Mouse (Mus musculus) ES-E14 (cell line): ENCODE results near the gene Dlgap1.

ENCODE experiments used
- MAFK ChIP-seq: IDR thresholded peaks from 2 replicates; pipeline ENCODE4 v1.6.1; 2014; ENCODE audit warnings: mild to moderate bottlenecking, low read depth, low read length, inconsistent platforms; ENCODE audit not compliant: insufficient read depth
- ZC3H11A ChIP-seq: IDR thresholded peaks from 2 replicates; pipeline ENCODE4 v1.6.1; 2012; ENCODE audit warnings: low read depth, mild to moderate bottlenecking, inconsistent platforms, low read length, borderline replicate concordance

DNA sequence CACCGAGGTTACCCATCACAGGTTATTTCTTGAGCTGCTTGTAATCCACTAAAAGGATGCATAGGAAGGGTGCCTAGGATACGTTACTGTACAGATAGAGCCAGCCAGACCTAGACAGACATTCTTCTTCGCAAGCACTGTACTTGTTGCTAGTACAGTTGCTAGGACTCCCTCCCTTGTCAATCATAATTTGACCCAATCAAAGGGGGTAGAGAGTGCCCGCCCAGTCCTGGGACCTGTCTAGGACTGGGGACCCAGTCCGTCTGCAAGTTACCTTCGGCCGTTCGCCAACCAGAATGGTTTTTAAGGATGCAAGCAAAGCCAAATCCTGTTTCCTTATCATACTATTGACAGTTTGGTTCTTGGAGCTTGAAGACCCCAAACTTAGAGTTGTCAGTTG, 895.2 kb downstream of the Dlgap1 start:
- TF ChIP-seq MAFK (no peak), ZC3H11A (no peak)
